Mouse (Mus musculus): ENCODE results near the gene Slc16a11.

DNA sequence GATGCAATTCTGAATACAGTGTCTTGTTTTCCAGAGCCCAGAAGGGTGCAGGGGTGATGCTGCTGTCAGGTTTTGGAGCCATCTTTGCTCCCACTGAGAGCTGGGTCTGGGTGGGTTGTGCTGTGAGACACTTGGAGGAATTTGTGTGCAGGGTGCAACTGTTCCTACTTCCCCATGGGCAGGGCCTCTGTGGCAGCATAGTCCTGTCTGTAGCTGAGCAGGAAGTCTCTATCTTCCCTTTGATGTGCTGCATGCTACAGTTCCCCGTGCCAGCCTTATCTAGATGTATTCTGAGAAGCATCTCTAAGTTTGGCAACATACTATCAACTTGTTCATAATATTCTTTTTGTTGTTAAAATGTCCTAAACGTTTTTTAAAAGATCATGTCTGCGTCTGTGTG, 52.7 kb downstream of the Slc16a11 start:
- TF ChIP-seq CTCF (conservative IDR thresholded peaks at IDR 0.05 in 1 of 2, IDR thresholded peaks at IDR 0.05 in 1 of 2; ENCODE audit: low read depth in 2 of 2, low read length in 2 of 2) (no peak), EP300 (IDR thresholded peaks at IDR 0.05; ENCODE audit: low read length) (no peak), POLR2A (IDR thresholded peaks at IDR 0.05; ENCODE audit: low read depth, low read length) (no peak), MAFK (IDR thresholded peaks at IDR 0.05; ENCODE audit: insufficient replicate concordance, low read length) (no peak), MAX (IDR thresholded peaks at IDR 0.05; ENCODE audit: low read length) (no peak)

Data from CH12.LX (cell line).